Mouse (Mus musculus): Measurements from ENCODE around the gene Btbd2. TPM values are rescaled to one million over a fixed set of nuclear protein-coding genes. Genes with fewer than 3 reads are reported as not detected.

The Btbd2 gene
- polyA plus RNA-seq, 1 experiment from 2014 or later, result 78.8 TPM

DNA sequence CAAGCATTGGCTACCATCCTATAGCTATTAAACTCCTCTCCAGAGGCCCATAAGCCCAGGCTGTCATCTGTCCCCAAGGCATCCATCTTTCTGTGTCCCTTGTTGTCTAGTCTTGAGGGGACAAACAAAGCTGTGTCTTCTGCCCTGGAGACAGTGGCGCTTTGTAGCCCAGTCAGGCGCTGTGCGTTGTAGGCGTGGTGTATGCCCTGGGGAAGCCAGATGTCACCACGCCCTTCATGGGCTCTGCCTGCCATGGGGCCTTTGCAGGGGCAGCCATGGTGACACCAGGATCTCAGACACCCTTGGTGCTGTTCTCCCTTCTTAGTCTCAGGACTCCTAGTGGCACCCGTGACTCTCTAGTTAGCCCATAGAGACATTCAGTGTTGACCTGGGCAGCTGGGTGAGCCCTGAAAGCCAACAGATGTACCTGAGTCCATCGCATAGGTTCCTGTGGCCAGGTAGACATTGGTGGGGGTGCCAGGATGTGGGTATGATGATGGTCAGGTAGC is 52.8 kb downstream of the Btbd2 start:
- ATAC-seq (ENCODE audit: insufficient read depth, low FRiP score, low TSS enrichment) (no peak), DNase-seq (ENCODE audit: low spot score) (no peak)
- Histone ChIP-seq H3K4me3 (ENCODE audit: low read depth, low read length) (no peak overlapping the region; the same call in 1 of the 2 replicates), H3K4me2 (ENCODE audit: low read depth) (peak overlapping the region; percentile 97), H3K9me3 (ENCODE audit: control insufficient read depth, low read length) (no peaks in the 10 kb centered on the region), H3K27me3 (ENCODE audit: control insufficient read depth, insufficient read depth, low read length) (no peaks in the 10 kb centered on the region), H3K9ac (ENCODE audit: low read length) (no peak overlapping the region), H3K36me3 (ENCODE audit: control insufficient read depth, insufficient read depth, low read length) (peaks cover 9% of the 10 kb centered on the region), H3K4me1 (ENCODE audit: control insufficient read depth, insufficient read depth, low read length) (peaks cover 8% of the 10 kb centered on the region), H3K27ac (ENCODE audit: low read depth, low read length) (peak overlapping the region; percentile 78; the same call in 1 of the 2 replicates)
- WGBS, result 87% methylated on average over 7 of the region's 7 CpGs

DNA sequence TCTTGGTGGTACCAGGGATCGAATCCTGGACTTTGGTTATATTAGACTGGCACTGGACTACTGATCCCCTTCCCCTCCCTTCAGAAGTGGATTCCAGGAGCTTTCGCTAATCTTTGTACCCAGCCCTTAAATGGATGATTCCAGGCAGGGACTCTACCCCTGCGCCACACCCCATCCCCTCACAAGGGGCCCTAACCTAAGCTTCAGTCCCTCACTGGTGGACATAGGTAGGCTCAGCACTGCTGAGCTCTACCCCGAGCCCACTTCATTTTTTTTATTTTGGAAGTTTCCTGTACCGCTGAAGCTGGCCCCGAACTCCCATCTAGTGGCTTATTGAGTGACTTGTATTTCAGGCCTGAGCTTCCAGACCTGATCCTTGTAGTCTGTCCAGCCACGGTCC is 53.5 kb downstream of the Btbd2 start:
- Histone ChIP-seq H3K4me1 (ENCODE audit: control insufficient read depth, insufficient read depth, low read length) (peaks cover 8% of the 10 kb centered on the region), H3K4me2 (ENCODE audit: low read depth) (peak overlapping the region; percentile 97), H3K27ac (ENCODE audit: low read depth, low read length) (peak overlapping the region; percentile 78), H3K9me3 (ENCODE audit: control insufficient read depth, low read length) (no peaks in the 10 kb centered on the region), H3K9ac (ENCODE audit: low read length) (peak overlapping the region; percentile 70), H3K36me3 (ENCODE audit: control insufficient read depth, insufficient read depth, low read length) (peaks cover 9% of the 10 kb centered on the region), H3K27me3 (ENCODE audit: control insufficient read depth, insufficient read depth, low read length) (no peaks in the 10 kb centered on the region), H3K4me3 (ENCODE audit: low read depth, low read length) (peak overlapping the region; percentile 56)
- WGBS, result 41% methylated on average over 7 of the region's 7 CpGs
- no peak for DNase-seq (ENCODE audit: low spot score)
- no peak for ATAC-seq (ENCODE audit: insufficient read depth, low FRiP score, low TSS enrichment)

DNA sequence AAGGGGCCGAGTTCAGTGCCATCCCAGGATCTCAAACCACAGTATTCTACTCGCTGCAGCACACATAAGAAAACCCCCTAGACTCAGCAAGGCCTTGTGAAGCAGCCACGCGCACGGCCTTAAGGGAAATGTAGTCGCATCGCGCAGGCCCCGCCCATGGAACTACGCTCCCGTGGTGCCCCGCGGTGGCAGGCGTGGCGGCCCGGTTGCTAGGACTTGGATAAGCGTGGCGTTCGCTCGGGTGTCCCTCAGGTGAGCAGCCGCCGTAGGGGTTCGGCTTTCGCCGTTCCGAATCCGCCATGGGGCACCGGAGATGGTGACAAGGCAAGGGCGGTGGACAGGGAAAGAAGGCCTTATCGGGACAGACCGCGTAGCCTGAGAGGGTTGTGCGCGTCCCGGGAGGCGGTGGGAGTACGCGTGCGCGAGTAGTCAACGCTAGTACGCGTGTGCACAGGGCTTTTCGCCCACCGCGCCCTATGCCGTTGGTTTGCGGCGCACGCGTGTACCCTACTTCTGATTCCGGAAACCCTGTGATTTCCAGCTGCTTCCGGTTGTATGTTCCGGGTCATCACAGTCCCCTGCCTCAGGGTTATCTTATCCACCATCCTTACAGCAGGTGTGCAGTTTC is 54.1 kb downstream of the Btbd2 start, which contains the start of the genes Scamp4 and Adat3:
TSS of gene Scamp4 (plus strand) at position 175 of the 628 bp plus-strand sequence.
TSS of gene Adat3 (plus strand) at position 183 of the 628 bp plus-strand sequence.
- peak; percentile 94 for ATAC-seq (ENCODE audit: insufficient read depth, low FRiP score, low TSS enrichment)
- DNase-seq (ENCODE audit: low spot score), result peak; percentile 96
- under 1% methylated on average over 54 of the region's 54 CpGs for WGBS

GRCm38 (mm10) chr10:80596318-80596717 is 60.6 kb downstream of the Btbd2 start:
- ATAC-seq (ENCODE audit: insufficient read depth, low FRiP score, low TSS enrichment) (no peak), DNase-seq (ENCODE audit: low spot score) (no peak)
- WGBS, result 55% methylated on average over 4 of the region's 4 CpGs
- H3K27me3 ChIP-seq (ENCODE audit: control insufficient read depth, insufficient read depth, low read length), result no peaks in the 10 kb centered on the region
- H3K4me1 ChIP-seq (ENCODE audit: control insufficient read depth, insufficient read depth, low read length), result no peaks in the 10 kb centered on the region
- no peak overlapping the region for H3K4me2 ChIP-seq (ENCODE audit: low read depth)
- no peak overlapping the region for H3K9ac ChIP-seq (ENCODE audit: low read length)
- no peak overlapping the region for H3K4me3 ChIP-seq (ENCODE audit: low read depth, low read length)
- no peaks in the 10 kb centered on the region for H3K9me3 ChIP-seq (ENCODE audit: control insufficient read depth, low read length)
- no peaks in the 10 kb centered on the region for H3K36me3 ChIP-seq (ENCODE audit: control insufficient read depth, insufficient read depth, low read length)
- no peak overlapping the region for H3K27ac ChIP-seq (ENCODE audit: low read depth, low read length)

More for the DNA sequence above, 54.1 kb downstream of the Btbd2 start, which contains the start of the genes Scamp4 and Adat3:
- H3K4me1 ChIP-seq (ENCODE audit: control insufficient read depth, insufficient read depth, low read length), result peaks cover 8% of the 10 kb centered on the region
- H3K27ac ChIP-seq (ENCODE audit: low read depth, low read length), result peak within 1 kb of the TSS; percentile 78
- H3K4me3 ChIP-seq (ENCODE audit: low read depth, low read length), result peak within 1 kb of the TSS; percentile 56
- no peaks in the 10 kb centered on the region for H3K9me3 ChIP-seq (ENCODE audit: control insufficient read depth, low read length)
- peak within 1 kb of the TSS; percentile 97 for H3K4me2 ChIP-seq (ENCODE audit: low read depth)
- H3K36me3 ChIP-seq (ENCODE audit: control insufficient read depth, insufficient read depth, low read length), result peaks cover 9% of the 10 kb centered on the region
- H3K27me3 ChIP-seq (ENCODE audit: control insufficient read depth, insufficient read depth, low read length), result no peaks in the 10 kb centered on the region
- peak within 1 kb of the TSS; percentile 70 for H3K9ac ChIP-seq (ENCODE audit: low read length)

Small RNA genes lying within 50 kb of the gene (microRNA-seq; reads per million reads assigned to microRNA genes)
- gene Mir6912, result not detected

Other genes with a start within 250 kb of the Btbd2 start
- gene Tcf3, start 223.4 kb downstream of the Btbd2 start, polyA plus RNA-seq (2014; fragmentation: Nextera tagmentation; extraction: Ambion mirVana), result 177 and 178 TPM in 2 replicates
- gene Onecut3, start 162.2 kb downstream of the Btbd2 start, polyA plus RNA-seq (2014; fragmentation: Nextera tagmentation; extraction: Ambion mirVana), result 1.3 and 1.4 TPM in 2 replicates
- 0.84 and 0.96 TPM in 2 replicates for gene Atp8b3, start 117.9 kb downstream of the Btbd2 start, polyA plus RNA-seq (2014; fragmentation: Nextera tagmentation; extraction: Ambion mirVana)
- gene Rexo1, start 95.5 kb downstream of the Btbd2 start, polyA plus RNA-seq (2014; fragmentation: Nextera tagmentation; extraction: Ambion mirVana), result 30.7 and 31.4 TPM in 2 replicates
- 4.5 and 5.5 TPM in 2 replicates for gene Klf16, start 79.8 kb downstream of the Btbd2 start, polyA plus RNA-seq (2014; fragmentation: Nextera tagmentation; extraction: Ambion mirVana)
- 119 and 120 TPM in 2 replicates for gene Abhd17a, start 66.7 kb downstream of the Btbd2 start, polyA plus RNA-seq (2014; fragmentation: Nextera tagmentation; extraction: Ambion mirVana)
- 72.1 and 77.7 TPM in 2 replicates for gene Scamp4, start 54.2 kb downstream of the Btbd2 start, polyA plus RNA-seq (2014; fragmentation: Nextera tagmentation; extraction: Ambion mirVana)
- 8.0 and 10.9 TPM in 2 replicates for gene Adat3, start 54.2 kb downstream of the Btbd2 start, polyA plus RNA-seq (2014; fragmentation: Nextera tagmentation; extraction: Ambion mirVana)
- gene Gm49322, start 51.0 kb downstream of the Btbd2 start, polyA plus RNA-seq (2014; fragmentation: Nextera tagmentation; extraction: Ambion mirVana), result 2.4 and 3.1 TPM in 2 replicates
- 117 TPM in 2 replicates for gene Csnk1g2, start 34.2 kb downstream of the Btbd2 start, polyA plus RNA-seq (2014; fragmentation: Nextera tagmentation; extraction: Ambion mirVana)
- 79.5 and 85.5 TPM in 2 replicates for gene Mknk2, start 21.0 kb upstream of the Btbd2 start, polyA plus RNA-seq (2014; fragmentation: Nextera tagmentation; extraction: Ambion mirVana)
- 58.9 and 60.3 TPM in 2 replicates for gene Mob3a, start 44.9 kb upstream of the Btbd2 start, polyA plus RNA-seq (2014; fragmentation: Nextera tagmentation; extraction: Ambion mirVana)
- 10.6 and 11.5 TPM in 2 replicates for gene Izumo4, start 45.1 kb upstream of the Btbd2 start, polyA plus RNA-seq (2014; fragmentation: Nextera tagmentation; extraction: Ambion mirVana)
- gene Ap3d1, start 85.2 kb upstream of the Btbd2 start, polyA plus RNA-seq (2014; fragmentation: Nextera tagmentation; extraction: Ambion mirVana), result 69.3 and 79.1 TPM in 2 replicates
- gene Dot1l, start 98.1 kb upstream of the Btbd2 start, polyA plus RNA-seq (2014; fragmentation: Nextera tagmentation; extraction: Ambion mirVana), result 23.9 and 24.3 TPM in 2 replicates
- gene Sf3a2, start 141.1 kb upstream of the Btbd2 start, polyA plus RNA-seq (2014; fragmentation: Nextera tagmentation; extraction: Ambion mirVana), result 96.6 and 101 TPM in 2 replicates
- gene Plekhj1, start 141.6 kb upstream of the Btbd2 start, polyA plus RNA-seq (2014; fragmentation: Nextera tagmentation; extraction: Ambion mirVana), result 150 and 153 TPM in 2 replicates
- not detected in 2 replicates for gene Amh, start 148.2 kb upstream of the Btbd2 start, polyA plus RNA-seq (2014; fragmentation: Nextera tagmentation; extraction: Ambion mirVana)
- gene Jsrp1, start 156.4 kb upstream of the Btbd2 start, polyA plus RNA-seq (2014; fragmentation: Nextera tagmentation; extraction: Ambion mirVana), result 1.6 and 1.9 TPM in 2 replicates
- gene Oaz1, start 169.6 kb upstream of the Btbd2 start, polyA plus RNA-seq (2014; fragmentation: Nextera tagmentation; extraction: Ambion mirVana), result 1,810 and 1,847 TPM in 2 replicates
- gene Lingo3, start 187.0 kb upstream of the Btbd2 start, polyA plus RNA-seq (2014; fragmentation: Nextera tagmentation; extraction: Ambion mirVana), result 0.40 and 0.66 TPM in 2 replicates
- 305 and 307 TPM in 2 replicates for gene Lsm7, start 198.1 kb upstream of the Btbd2 start, polyA plus RNA-seq (2014; fragmentation: Nextera tagmentation; extraction: Ambion mirVana)
- 31.2 and 34.2 TPM in 2 replicates for gene Sppl2b, start 198.2 kb upstream of the Btbd2 start, polyA plus RNA-seq (2014; fragmentation: Nextera tagmentation; extraction: Ambion mirVana)
- gene Tmprss9, start 214.8 kb upstream of the Btbd2 start, polyA plus RNA-seq (2014; fragmentation: Nextera tagmentation; extraction: Ambion mirVana), result 0.08 and 0.11 TPM in 2 replicates
- gene Timm13, start 243.9 kb upstream of the Btbd2 start, polyA plus RNA-seq (2014; fragmentation: Nextera tagmentation; extraction: Ambion mirVana), result 312 and 323 TPM in 2 replicates

Data from neural tube, embryonic 11.5 days (tissue).